Mouse (Mus musculus) C2C12 (cell line): ENCODE measurements around the gene Klf9.

Experiments
- CEBPB ChIP-seq: IDR thresholded peaks from one replicate; pipeline ENCODE4 v1.6.1; 2011; ENCODE audit warnings: low read depth, mild to moderate bottlenecking, control low read depth, moderate library complexity
- CTCF ChIP-seq: IDR thresholded peaks from one replicate; pipeline ENCODE4 v1.5.1; 2011; ENCODE audit not compliant: control insufficient read depth, insufficient read depth, insufficient read length
- FOSL1 ChIP-seq: IDR thresholded peaks from one replicate; pipeline ENCODE4 v1.8.0; 2011; ENCODE audit warnings: mild to moderate bottlenecking, low read length; ENCODE audit not compliant: poor library complexity, insufficient read depth, severe bottlenecking
- MYOD1 ChIP-seq: IDR thresholded peaks from one replicate; pipeline ENCODE4 v1.6.1; 2011; ENCODE audit warnings: low read depth; ENCODE audit not compliant: control insufficient read depth, insufficient read length
- USF1 ChIP-seq: IDR thresholded peaks from one replicate; pipeline ENCODE4 v1.6.1; 2011; ENCODE audit warnings: low read depth, mild to moderate bottlenecking, control low read depth, moderate library complexity

DNA sequence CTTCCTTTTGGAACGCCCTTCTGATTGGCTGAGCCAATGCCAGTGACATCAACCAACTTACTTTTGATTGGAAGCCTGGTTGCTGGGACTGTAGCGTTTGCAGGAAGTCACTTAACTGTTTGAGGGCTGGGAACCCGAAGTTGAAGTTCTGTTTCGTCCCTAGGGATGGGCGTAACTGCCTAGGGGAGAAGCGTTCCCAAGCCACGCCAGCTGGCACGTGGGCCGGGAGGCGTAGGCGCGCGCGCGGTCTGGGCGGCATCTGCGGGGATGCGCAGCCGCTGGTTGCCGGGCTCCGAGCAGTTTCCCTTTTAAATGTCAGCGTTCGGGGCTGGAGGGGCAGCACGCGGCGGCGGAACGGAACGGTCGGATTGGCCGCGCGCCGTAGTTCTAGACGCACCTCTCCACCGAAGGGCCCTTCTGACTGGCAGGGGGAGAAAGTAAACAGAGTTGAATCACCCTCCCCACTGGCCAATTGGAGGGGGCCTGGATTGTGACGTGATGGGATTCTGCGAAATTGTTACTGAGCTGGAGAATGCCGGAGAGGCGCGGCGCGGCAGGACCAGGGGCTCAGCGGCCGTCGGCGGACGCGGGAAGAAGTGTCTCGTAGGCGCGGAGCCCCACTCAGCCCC, at the start of gene Klf9:
- no peak for TF ChIP-seq CTCF
- TF ChIP-seq MYOD1, result no peak
- no peak for TF ChIP-seq CEBPB
- no peak for TF ChIP-seq FOSL1
- TF ChIP-seq USF1, result peak; percentile 11
